Mouse (Mus musculus) forebrain, embryonic 15.5 days (tissue): ENCODE measurements around the gene Tent4a. TPM values are rescaled to one million over a fixed set of nuclear protein-coding genes. Genes with fewer than 3 reads are reported as not detected.

Experiments
- ATAC-seq: fragments of 200-750 bp; cut with Nextera tagmentation; replicated peaks from 2 replicates; pipeline ENCODE4 v1.8.0; 2017; ENCODE audit warnings: mild to moderate bottlenecking, moderate TSS enrichment, moderate library complexity
- H3K27ac ChIP-seq: fragments of 300-500 bp; sonication (generic); replicated peaks from 2 replicates; pipeline ENCODE4 v1.5.1; 2015; ENCODE audit warnings: mild to moderate bottlenecking, inconsistent platforms
- H3K27me3 ChIP-seq: fragments of 300-500 bp; sonication (generic); 2 replicates; pipeline ENCODE4 v1.6.1; 2015; ENCODE audit warnings: inconsistent platforms
- H3K36me3 ChIP-seq: fragments of 300-500 bp; sonication (generic); 2 replicates; pipeline ENCODE4 v1.6.1; 2015; ENCODE audit warnings: mild to moderate bottlenecking, inconsistent platforms
- H3K4me1 ChIP-seq: fragments of 300-500 bp; sonication (generic); 2 replicates; pipeline ENCODE4 v1.6.1; 2015; ENCODE audit warnings: inconsistent platforms
- H3K4me2 ChIP-seq: fragments of 300-500 bp; sonication (generic); replicated peaks from 2 replicates; pipeline ENCODE4 v1.6.1; 2015; ENCODE audit warnings: mild to moderate bottlenecking, inconsistent platforms
- H3K4me3 ChIP-seq: fragments of 300-500 bp; sonication (generic); 2 replicates; pipeline ENCODE4 v1.5.1; 2015; ENCODE audit warnings: mild to moderate bottlenecking, inconsistent platforms
- H3K9ac ChIP-seq: fragments of 300-500 bp; sonication (generic); replicated peaks from 2 replicates; pipeline ENCODE4 v1.6.1; 2015; ENCODE audit warnings: mild to moderate bottlenecking, inconsistent platforms
- H3K9me3 ChIP-seq: fragments of 300-500 bp; sonication (generic); 2 replicates; pipeline ENCODE4 v1.6.1; 2016; ENCODE audit warnings: inconsistent platforms
- WGBS: fragments of 180-500 bp; shearing (Covaris S2); methylation state at CpG from one replicate; pipeline ENCODE4 v1.1.7; 2015; ENCODE audit warnings: mixed read lengths; 5-methylcytosine and 5-hydroxymethylcytosine counted together
- polyA plus RNA-seq: library from polyadenylated mRNA; unstranded; fragments of >200 nt; fragmentation: Nextera tagmentation; extraction: Ambion mirVana; gene quantifications from 2 replicates; pipeline ENCODE4 v1.2.1, GENCODE M21; 2015

Tent4a gene
- polyA plus RNA-seq, 1 experiment from 2014 or later = 8.5 TPM

DNA sequence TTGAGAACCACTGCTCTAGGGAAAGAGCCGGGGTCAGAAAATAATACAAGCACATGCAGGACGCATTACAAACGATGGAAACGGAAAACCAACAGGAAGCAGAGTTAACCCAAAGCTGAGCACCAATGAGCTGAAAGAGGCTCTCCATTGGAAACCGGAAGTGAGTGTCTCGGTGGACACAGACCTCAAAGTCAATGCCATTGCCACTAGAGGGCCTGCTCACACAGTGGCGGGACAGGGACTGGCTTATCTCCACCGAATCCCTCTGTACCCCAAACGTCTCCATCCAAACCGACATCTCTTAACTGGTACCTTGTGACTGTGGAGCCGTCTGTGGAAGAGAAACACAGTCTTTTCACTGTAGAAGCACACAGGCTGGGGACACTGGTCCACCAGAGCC is 77.8 kb downstream of the Tent4a start:
- no peaks in the 10 kb centered on the region for H3K27me3 ChIP-seq
- no peak overlapping the region for H3K4me3 ChIP-seq
- H3K4me2 ChIP-seq = no peak overlapping the region
- whole genome bisulfite sequencing = 87% methylated on average over 11 of the region's 11 CpGs
- no peak overlapping the region for H3K27ac ChIP-seq
- no peaks in the 10 kb centered on the region for H3K4me1 ChIP-seq
- no peak overlapping the region for H3K9ac ChIP-seq
- no peaks in the 10 kb centered on the region for H3K36me3 ChIP-seq
- no peaks in the 10 kb centered on the region for H3K9me3 ChIP-seq
- ATAC-seq = no peak

DNA sequence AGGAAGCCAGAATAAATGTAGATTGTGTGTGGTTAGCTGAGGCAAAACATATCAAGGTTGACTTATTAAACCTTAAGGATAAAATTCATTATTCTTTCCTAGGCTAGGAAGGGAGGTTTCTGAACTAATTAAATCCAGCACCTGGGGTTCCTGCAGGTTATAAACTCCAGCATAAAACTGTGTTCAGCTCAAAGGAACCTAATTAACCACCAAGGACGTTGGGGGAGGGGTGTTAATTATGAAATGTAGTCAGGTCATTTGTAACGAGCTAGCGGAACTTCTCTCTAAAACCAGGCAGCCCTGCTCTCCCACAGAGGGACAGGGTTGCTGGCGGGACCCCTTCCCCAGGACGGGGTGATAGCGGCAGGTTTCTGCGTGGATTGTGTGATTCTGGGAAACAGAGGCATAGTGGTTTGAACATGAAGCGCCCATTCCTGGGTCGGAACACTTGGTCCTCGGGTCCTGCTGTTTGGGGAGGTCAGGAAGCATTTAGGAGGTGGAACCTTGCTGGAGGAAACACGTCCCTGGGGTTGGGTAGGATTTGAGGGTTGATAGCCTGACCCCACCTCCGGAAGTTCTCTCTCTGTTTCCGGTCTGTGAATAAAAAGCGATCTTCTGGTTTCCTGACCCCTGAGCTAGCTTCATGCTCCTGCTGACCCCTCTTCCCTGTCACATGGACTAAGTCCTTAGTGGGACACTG is 78.8 kb downstream of the Tent4a start:
- H3K4me2 ChIP-seq = no peak overlapping the region
- 53% methylated on average over 14 of the region's 14 CpGs for WGBS
- no peak for ATAC-seq

More for the DNA sequence above, 78.8 kb downstream of the Tent4a start:
- no peaks in the 10 kb centered on the region for H3K4me1 ChIP-seq
- no peak overlapping the region for H3K27ac ChIP-seq
- H3K4me3 ChIP-seq = no peak overlapping the region
- H3K9me3 ChIP-seq = no peaks in the 10 kb centered on the region
- H3K27me3 ChIP-seq = no peaks in the 10 kb centered on the region
- H3K36me3 ChIP-seq = no peaks in the 10 kb centered on the region
- H3K9ac ChIP-seq = no peak overlapping the region

Other genes with a start within 250 kb of the Tent4a start
- 84.1 and 87.3 TPM in 2 replicates for gene Nsun2, start 871 bp downstream of the Tent4a start, polyA plus RNA-seq
- 24.1 and 28.3 TPM in 2 replicates for gene Srd5a1, start 76.8 kb upstream of the Tent4a start, polyA plus RNA-seq
- gene Ube2ql1, start 205.3 kb upstream of the Tent4a start, polyA plus RNA-seq = 29.3 and 30.4 TPM in 2 replicates